Mouse (Mus musculus): ENCODE data around the gene Clpsl2.
"Not testable (repeated sequence)": the region's sequence is repeated elsewhere in the genome, so short reads cannot be mapped to it uniquely, and the experiment has no call there.

Clpsl2 gene

GRCm38 (mm10) chr17:28521071-28521726 is 28.0 kb upstream of the Clpsl2 start:
- DNase-seq (ENCODE audit: low read depth, low spot score): no peak

GRCm38 (mm10) chr17:28521920-28522319 is 27.3 kb upstream of the Clpsl2 start:
- DNase-seq (ENCODE audit: low read depth, low spot score): no peak

GRCm38 (mm10) chr17:28522623-28523354 is 26.4 kb upstream of the Clpsl2 start:
- peak; percentile 96 for DNase-seq (ENCODE audit: low read depth, low spot score)

GRCm38 (mm10) chr17:28523355-28524008 is 25.7 kb upstream of the Clpsl2 start:
- DNase-seq (ENCODE audit: low read depth, low spot score): peak; percentile 59

- peak; percentile 39 for DNase-seq (ENCODE audit: low read depth, low spot score)
These were observed 25.1 kb upstream of the Clpsl2 start for GRCm38 (mm10) chr17:28524009-28524695.

- DNase-seq (ENCODE audit: low read depth, low spot score): no peak
These were observed 24.3 kb upstream of the Clpsl2 start for GRCm38 (mm10) chr17:28524831-28525430.

GRCm38 (mm10) chr17:28527184-28528042 is 21.8 kb upstream of the Clpsl2 start:
- no peak for DNase-seq (ENCODE audit: low read depth, low spot score)

GRCm38 (mm10) chr17:28528043-28528351 is 21.2 kb upstream of the Clpsl2 start:
- peak; percentile 87 for DNase-seq (ENCODE audit: low read depth, low spot score)

GRCm38 (mm10) chr17:28529116-28529515 is 20.1 kb upstream of the Clpsl2 start:
- no peak for DNase-seq (ENCODE audit: low read depth, low spot score)

- DNase-seq (ENCODE audit: low read depth, low spot score): no peak
These were observed 18.7 kb upstream of the Clpsl2 start, which contains the start of gene Armc12 for GRCm38 (mm10) chr17:28530506-28530905. Gene Armc12, plus strand, starts transcription at chr17:28530806.

GRCm38 (mm10) chr17:28531946-28532345 is 17.3 kb upstream of the Clpsl2 start:
- DNase-seq (ENCODE audit: low read depth, low spot score): no peak

GRCm38 (mm10) chr17:28532557-28532956 is 16.7 kb upstream of the Clpsl2 start:
- no peak for DNase-seq (ENCODE audit: low read depth, low spot score)

- no peak for DNase-seq (ENCODE audit: low read depth, low spot score)
These were observed 15.9 kb upstream of the Clpsl2 start for GRCm38 (mm10) chr17:28533327-28533726.

- no peak for DNase-seq (ENCODE audit: low read depth, low spot score)
These were observed 11.3 kb upstream of the Clpsl2 start for GRCm38 (mm10) chr17:28537881-28538280.

- DNase-seq (ENCODE audit: low read depth, low spot score): no peak
These were observed 2.3 kb upstream of the Clpsl2 start for GRCm38 (mm10) chr17:28546925-28547324.

GRCm38 (mm10) chr17:28548550-28548949 is 661 bp upstream of the Clpsl2 start:
- DNase-seq (ENCODE audit: low read depth, low spot score): no peak

- peak; percentile 84 for DNase-seq (ENCODE audit: low read depth, low spot score)
These were observed 4.0 kb downstream of the Clpsl2 start for GRCm38 (mm10) chr17:28553040-28553793.

- DNase-seq (ENCODE audit: low read depth, low spot score): not testable (repeated sequence)
These were observed 4.8 kb downstream of the Clpsl2 start for GRCm38 (mm10) chr17:28554021-28554420.

- DNase-seq (ENCODE audit: low read depth, low spot score): no peak
These were observed 7.6 kb downstream of the Clpsl2 start for GRCm38 (mm10) chr17:28556635-28557396.
